Mouse (Mus musculus) myocyte (in vitro differentiated cells): ENCODE data around the gene Pdpk1. TPM values are rescaled to one million over a fixed set of nuclear protein-coding genes. Genes with fewer than 3 reads are reported as not detected.
"Not testable (repeated sequence)": the region's sequence is repeated elsewhere in the genome, so short reads cannot be mapped to it uniquely, and the experiment has no call there.

Experiments
- H3K27me3 ChIP-seq: one replicate; pipeline ENCODE4 v1.6.1; 2011; ENCODE audit not compliant: control insufficient read depth, insufficient read depth, insufficient read length
- H3K36me3 ChIP-seq: one replicate; pipeline ENCODE4 v1.6.1; 2011; ENCODE audit not compliant: control insufficient read depth, insufficient read depth
- H3K4me2 ChIP-seq: one replicate; pipeline ENCODE4 v1.6.1; 2011; ENCODE audit warnings: low read depth, control low read depth
- H3K4me3 ChIP-seq: one replicate; pipeline ENCODE4 v1.5.1; 2011; ENCODE audit warnings: mild to moderate bottlenecking, control low read depth, moderate library complexity
- H3K79me2 ChIP-seq: one replicate; pipeline ENCODE4 v1.6.1; 2011; ENCODE audit not compliant: control insufficient read depth, insufficient read depth
- H3ac ChIP-seq: one replicate; pipeline ENCODE4 v1.6.1; 2011; ENCODE audit not compliant: control insufficient read depth, insufficient read length
- CEBPB ChIP-seq: IDR thresholded peaks from 2 replicates; pipeline ENCODE4 v1.6.1; 2011; ENCODE audit warnings: mild to moderate bottlenecking, moderate library complexity; ENCODE audit not compliant: poor library complexity, insufficient read depth, severe bottlenecking
- E2F4 ChIP-seq: IDR thresholded peaks from one replicate; pipeline ENCODE4 v1.6.1; 2011; ENCODE audit warnings: mild to moderate bottlenecking, control low read depth, moderate library complexity; ENCODE audit not compliant: insufficient read depth
- MAX ChIP-seq: IDR thresholded peaks from one replicate; pipeline ENCODE4 v1.6.1; 2011; ENCODE audit warnings: low read depth, mild to moderate bottlenecking, control low read depth
- MYOD1 ChIP-seq, 3 experiments: IDR thresholded peaks; one replicate each; pipeline ENCODE4 v1.6.1; 2011; ENCODE audit warnings: control low read depth in 2 of 3, low read depth in 2 of 3, mild to moderate bottlenecking in 2 of 3, moderate library complexity in 1 of 3; ENCODE audit not compliant: insufficient read length in 2 of 3, control insufficient read depth in 1 of 3
- MYOG ChIP-seq, 3 experiments: IDR thresholded peaks; one replicate each; pipeline ENCODE4 v1.6.1; 2011; ENCODE audit warnings: control low read depth in 2 of 3, low read depth in 2 of 3, mild to moderate bottlenecking in 2 of 3; ENCODE audit not compliant: insufficient read length in 2 of 3, control insufficient read depth in 1 of 3, insufficient read depth in 1 of 3
- POLR2A ChIP-seq: IDR thresholded peaks from one replicate; pipeline ENCODE4 v1.6.1; 2011; ENCODE audit warnings: low read depth, mild to moderate bottlenecking, control low read depth, moderate library complexity; ENCODE audit not compliant: insufficient read length
- POLR2AphosphoS2 ChIP-seq: IDR thresholded peaks from one replicate; pipeline ENCODE4 v1.6.1; 2011; ENCODE audit warnings: low read depth, control low read depth; ENCODE audit not compliant: insufficient read length
- REST ChIP-seq: IDR thresholded peaks from one replicate; pipeline ENCODE4 v1.6.1; 2011; ENCODE audit warnings: mild to moderate bottlenecking, control low read depth, moderate library complexity; ENCODE audit not compliant: insufficient read depth, insufficient read length
- SRF ChIP-seq: IDR thresholded peaks from one replicate; pipeline ENCODE4 v1.6.1; 2011; ENCODE audit warnings: low read depth; ENCODE audit not compliant: control insufficient read depth, insufficient read length
- TCF12 ChIP-seq: IDR thresholded peaks from one replicate; pipeline ENCODE4 v1.6.1; 2011; ENCODE audit warnings: mild to moderate bottlenecking, control low read depth; ENCODE audit not compliant: poor library complexity, insufficient read depth, severe bottlenecking
- TCF3 ChIP-seq: IDR thresholded peaks from one replicate; pipeline ENCODE4 v1.6.1; 2011; ENCODE audit warnings: low read depth, control low read depth; ENCODE audit not compliant: insufficient read length
- USF1 ChIP-seq: IDR thresholded peaks from one replicate; pipeline ENCODE4 v1.6.1; 2011; ENCODE audit warnings: low read depth, mild to moderate bottlenecking, control low read depth, moderate library complexity
- polyA plus RNA-seq: library from polyadenylated mRNA; unstranded; fragments of >200 nt; fragmentation: generic; extraction: Trizol; gene quantifications from one replicate; pipeline ENCODE4 v1.2.1, GENCODE M21; 2012; ENCODE audit warnings: missing spikeins

Gene Pdpk1
- polyA plus RNA-seq, 1 experiment = 10.1 TPM

- TF ChIP-seq SRF = no peak
- Histone ChIP-seq H3ac (no peak overlapping the region), H3K79me2 (peaks cover 36% of the 10 kb centered on the region), H3K4me3 (no peak overlapping the region), H3K36me3 (peaks cover 3% of the 10 kb centered on the region), H3K4me2 (no peak overlapping the region), H3K27me3 (no peaks in the 10 kb centered on the region)
Observed at GRCm38 (mm10) chr17:24111256-24111655, 39.5 kb downstream of the Pdpk1 start.

- no peak overlapping the region for H3K4me3 ChIP-seq
Observed at GRCm38 (mm10) chr17:24108896-24109295, 41.8 kb downstream of the Pdpk1 start.

GRCm38 (mm10) chr17:24105111-24105510, 45.6 kb downstream of the Pdpk1 start:
- H3K36me3 ChIP-seq = peaks cover 16% of the 10 kb centered on the region
- no peak overlapping the region for H3K4me3 ChIP-seq
- no peaks in the 10 kb centered on the region for H3K79me2 ChIP-seq
- no peak overlapping the region for H3ac ChIP-seq
- no peak overlapping the region for H3K4me2 ChIP-seq
- no peak for TF ChIP-seq CEBPB
- no peak for TF ChIP-seq MAX
- no peaks in the 10 kb centered on the region for H3K27me3 ChIP-seq

More at GRCm38 (mm10) chr17:24108896-24109295, 41.8 kb downstream of the Pdpk1 start:
- TF ChIP-seq TCF12 (no peak), REST (no peak)
- no peak overlapping the region for H3K4me2 ChIP-seq
- peaks cover 3% of the 10 kb centered on the region for H3K36me3 ChIP-seq
- H3K79me2 ChIP-seq = peaks cover 15% of the 10 kb centered on the region
- no peaks in the 10 kb centered on the region for H3K27me3 ChIP-seq
- H3ac ChIP-seq = no peak overlapping the region

GRCm38 (mm10) chr17:24098354-24098753, 52.4 kb downstream of the Pdpk1 start:
- no peaks in the 10 kb centered on the region for H3K27me3 ChIP-seq
- H3K4me2 ChIP-seq = no peak overlapping the region
- H3K79me2 ChIP-seq = no peaks in the 10 kb centered on the region
- H3K36me3 ChIP-seq = peaks cover 33% of the 10 kb centered on the region
- H3K4me3 ChIP-seq = no peak overlapping the region
- TF ChIP-seq TCF3 = no peak
- TF ChIP-seq POLR2A = no peak
- TF ChIP-seq REST = no peak
- no peak for TF ChIP-seq MAX
- TF ChIP-seq POLR2AphosphoS2 = no peak
- no peak for TF ChIP-seq CEBPB
- TF ChIP-seq USF1 = no peak
- no peak for TF ChIP-seq TCF12
- no peak for TF ChIP-seq MYOD1 (IDR thresholded peaks at IDR 0.05; ENCODE audit: control insufficient read depth in 1 of 3, insufficient read length in 2 of 3, low read depth in 2 of 3)
- no peak for TF ChIP-seq SRF
- TF ChIP-seq E2F4 = no peak
- TF ChIP-seq MYOG (IDR thresholded peaks at IDR 0.05; ENCODE audit: control insufficient read depth in 1 of 3, insufficient read depth in 1 of 3, insufficient read length in 2 of 3, low read depth in 2 of 3) = no peak
- H3ac ChIP-seq = no peak overlapping the region

- Histone ChIP-seq H3K27me3 (no peaks in the 10 kb centered on the region), H3K79me2 (no peaks in the 10 kb centered on the region), H3K4me2 (no peak overlapping the region), H3ac (no peak overlapping the region), H3K36me3 (peaks cover 42% of the 10 kb centered on the region), H3K4me3 (no peak overlapping the region)
- no peak for TF ChIP-seq USF1
- no peak for TF ChIP-seq E2F4
- TF ChIP-seq POLR2A = no peak
- TF ChIP-seq SRF = no peak
- no peak for TF ChIP-seq TCF3
- TF ChIP-seq MYOG (IDR thresholded peaks at IDR 0.05; ENCODE audit: control insufficient read depth in 1 of 3, insufficient read depth in 1 of 3, insufficient read length in 2 of 3, low read depth in 2 of 3) = no peak
- no peak for TF ChIP-seq POLR2AphosphoS2
- TF ChIP-seq MAX = no peak
- no peak for TF ChIP-seq CEBPB
Observed at GRCm38 (mm10) chr17:24090575-24090974, 60.1 kb downstream of the Pdpk1 start.

- H3ac ChIP-seq, H3K79me2 ChIP-seq, H3K27me3 ChIP-seq, H3K4me2 ChIP-seq, H3K4me3 ChIP-seq: not testable (repeated sequence)
- TF ChIP-seq MYOD1 (IDR thresholded peaks at IDR 0.05; ENCODE audit: control insufficient read depth in 1 of 3, insufficient read length in 2 of 3, low read depth in 2 of 3) (peak in 1 of 3 experiments; percentile 29), MYOG (IDR thresholded peaks at IDR 0.05; ENCODE audit: control insufficient read depth in 1 of 3, insufficient read depth in 1 of 3, insufficient read length in 2 of 3, low read depth in 2 of 3) (peak in 1 of 3 experiments; percentile 34)
- H3K36me3 ChIP-seq = peaks cover 35% of the 10 kb centered on the region
Observed at GRCm38 (mm10) chr17:24086399-24086798, 64.3 kb downstream of the Pdpk1 start.
